In genomic region chr1:195227007-195227406, GRCm38 (mm10) we compare ENCODE assay signal across 8 mouse cellular contexts. TPM values are rescaled to one million over a fixed set of nuclear protein-coding genes. Genes with fewer than 3 reads are reported as not detected.
"Had no signal": no experiment of that assay in that cellular context is flagged by ENCODE, and none has a peak within 500 bp of the region (broad histone marks: within the 10 kb centered on the region; RNA-seq: fewer than 3 reads in every experiment).

No protein-coding gene starts in this region.

- H3K27ac ChIP-seq: stomach, postnatal 0 days had no signal

- DNase-seq: kidney, adult 11 months; kidney, postnatal 14 days; left cerebral cortex, postnatal 4 days; lung, adult 18-20 months; thymus, postnatal 4 days had no signal

- ATAC-seq: midbrain, embryonic 16.5 days had no signal

RNA-seq across cellular contexts. Expression of gene Cr2, which starts 50.5 kb away (rescaled TPM):
- total RNA-seq: megakaryocyte progenitor cell, adult 5-6 weeks had no signal
